Mouse (Mus musculus): ENCODE measurements at regions not wholly inside any gene's neighbourhood (a gene's known extent, or its start where the extent isn't known, plus 50 kb on each side); places are given as distances from the start of the nearest gene placed in this dataset.

GRCm38 (mm10) chr2:128272789-128273188, 147.0 kb downstream of the Bcl2l11 start:
- H3K4me3 ChIP-seq (replicated peaks; ENCODE audit: low read length): peak overlapping the region; percentile 20; the same call in 1 of the 2 replicates
- H3K9me3 ChIP-seq (ENCODE audit: low read length): no peaks in the 10 kb centered on the region
- peaks cover 64% of the 10 kb centered on the region for H3K4me1 ChIP-seq (replicated peaks; ENCODE audit: low read depth, low read length)
- H3K27me3 ChIP-seq (ENCODE audit: insufficient read depth, low read length): 0 out of 2 replicates have a peak, but pooled peaks cover 4% of the 10 kb centered on the region
- H3K36me3 ChIP-seq (ENCODE audit: insufficient read depth, low read length): no peaks in the 10 kb centered on the region
- peak; percentile 86 for TF ChIP-seq NANOG (IDR thresholded peaks at IDR 0.05; ENCODE audit: borderline replicate concordance, low read length)
- TF ChIP-seq POU5F1 (IDR thresholded peaks at IDR 0.05; ENCODE audit: borderline replicate concordance, low read length): no peak
- no peak for TF ChIP-seq CTCF (conservative IDR thresholded peaks at IDR 0.05; ENCODE audit: low read length)

- Histone ChIP-seq H3K36me3 (ENCODE audit: insufficient read depth, low read length) (no peaks in the 10 kb centered on the region), H3K4me1 (replicated peaks; ENCODE audit: low read depth, low read length) (peaks cover 64% of the 10 kb centered on the region), H3K9me3 (ENCODE audit: low read length) (no peaks in the 10 kb centered on the region), H3K4me3 (replicated peaks; ENCODE audit: low read length) (peak overlapping the region; percentile 13; the same call in 1 of the 2 replicates), H3K27me3 (ENCODE audit: insufficient read depth, low read length) (peaks cover 3% of the 10 kb centered on the region; the same call in 1 of the 2 replicates)
- no peak for TF ChIP-seq NANOG (IDR thresholded peaks at IDR 0.05; ENCODE audit: borderline replicate concordance, low read length)
- no peak for TF ChIP-seq CTCF (conservative IDR thresholded peaks at IDR 0.05; ENCODE audit: low read length)
- no peak for TF ChIP-seq POU5F1 (IDR thresholded peaks at IDR 0.05; ENCODE audit: borderline replicate concordance, low read length)
Observed at GRCm38 (mm10) chr2:128273292-128273691, 147.5 kb downstream of the Bcl2l11 start.

- Histone ChIP-seq H3K9me3 (ENCODE audit: low read length) (no peaks in the 10 kb centered on the region), H3K4me1 (replicated peaks; ENCODE audit: low read depth, low read length) (peaks cover 73% of the 10 kb centered on the region), H3K27me3 (ENCODE audit: insufficient read depth, low read length) (peaks cover 3% of the 10 kb centered on the region; the same call in 1 of the 2 replicates), H3K4me3 (replicated peaks; ENCODE audit: low read length) (no peak overlapping the region), H3K36me3 (ENCODE audit: insufficient read depth, low read length) (no peaks in the 10 kb centered on the region)
- TF ChIP-seq CTCF (conservative IDR thresholded peaks at IDR 0.05; ENCODE audit: low read length) (no peak), POU5F1 (IDR thresholded peaks at IDR 0.05; ENCODE audit: borderline replicate concordance, low read length) (no peak), NANOG (IDR thresholded peaks at IDR 0.05; ENCODE audit: borderline replicate concordance, low read length) (no peak)
Observed at GRCm38 (mm10) chr2:128276337-128276736, 150.5 kb downstream of the Bcl2l11 start.

- H3K9me3 ChIP-seq (ENCODE audit: low read length): no peaks in the 10 kb centered on the region
- H3K27me3 ChIP-seq (ENCODE audit: insufficient read depth, low read length): peaks cover 3% of the 10 kb centered on the region; the same call in 1 of the 2 replicates
- TF ChIP-seq CTCF (conservative IDR thresholded peaks at IDR 0.05; ENCODE audit: low read length): no peak
- no peak for TF ChIP-seq NANOG (IDR thresholded peaks at IDR 0.05; ENCODE audit: borderline replicate concordance, low read length)
- no peak for TF ChIP-seq POU5F1 (IDR thresholded peaks at IDR 0.05; ENCODE audit: borderline replicate concordance, low read length)
- no peaks in the 10 kb centered on the region for H3K36me3 ChIP-seq (ENCODE audit: insufficient read depth, low read length)
- no peak overlapping the region for H3K4me3 ChIP-seq (replicated peaks; ENCODE audit: low read length)
- H3K4me1 ChIP-seq (replicated peaks; ENCODE audit: low read depth, low read length): peaks cover 69% of the 10 kb centered on the region
Observed at GRCm38 (mm10) chr2:128277387-128278123, 151.7 kb downstream of the Bcl2l11 start.

GRCm38 (mm10) chr2:128278124-128278432, 152.2 kb downstream of the Bcl2l11 start:
- H3K36me3 ChIP-seq (ENCODE audit: insufficient read depth, low read length): no peaks in the 10 kb centered on the region
- no peaks in the 10 kb centered on the region for H3K9me3 ChIP-seq (ENCODE audit: low read length)
- H3K4me1 ChIP-seq (replicated peaks; ENCODE audit: low read depth, low read length): peaks cover 72% of the 10 kb centered on the region
- TF ChIP-seq CTCF (conservative IDR thresholded peaks at IDR 0.05; ENCODE audit: low read length): no peak
- no peak for TF ChIP-seq NANOG (IDR thresholded peaks at IDR 0.05; ENCODE audit: borderline replicate concordance, low read length)
- no peak for TF ChIP-seq POU5F1 (IDR thresholded peaks at IDR 0.05; ENCODE audit: borderline replicate concordance, low read length)
- peaks cover 3% of the 10 kb centered on the region; the same call in 1 of the 2 replicates for H3K27me3 ChIP-seq (ENCODE audit: insufficient read depth, low read length)
- H3K4me3 ChIP-seq (replicated peaks; ENCODE audit: low read length): no peak overlapping the region

- Histone ChIP-seq H3K4me1 (replicated peaks; ENCODE audit: low read depth, low read length) (peaks cover 70% of the 10 kb centered on the region), H3K9me3 (ENCODE audit: low read length) (no peaks in the 10 kb centered on the region), H3K36me3 (ENCODE audit: insufficient read depth, low read length) (no peaks in the 10 kb centered on the region), H3K4me3 (replicated peaks; ENCODE audit: low read length) (no peak overlapping the region), H3K27me3 (ENCODE audit: insufficient read depth, low read length) (peaks cover 3% of the 10 kb centered on the region; the same call in 1 of the 2 replicates)
- TF ChIP-seq POU5F1 (IDR thresholded peaks at IDR 0.05; ENCODE audit: borderline replicate concordance, low read length): no peak
- no peak for TF ChIP-seq CTCF (conservative IDR thresholded peaks at IDR 0.05; ENCODE audit: low read length)
- TF ChIP-seq NANOG (IDR thresholded peaks at IDR 0.05; ENCODE audit: borderline replicate concordance, low read length): peak; percentile 25; the same call in 1 of the 2 replicates
Observed at GRCm38 (mm10) chr2:128278608-128279081, 152.8 kb downstream of the Bcl2l11 start.

GRCm38 (mm10) chr2:128279127-128279710, 153.4 kb downstream of the Bcl2l11 start:
- H3K4me1 ChIP-seq (replicated peaks; ENCODE audit: low read depth, low read length): peaks cover 68% of the 10 kb centered on the region
- no peak for TF ChIP-seq NANOG (IDR thresholded peaks at IDR 0.05; ENCODE audit: borderline replicate concordance, low read length)
- H3K27me3 ChIP-seq (ENCODE audit: insufficient read depth, low read length): peaks cover 3% of the 10 kb centered on the region; the same call in 1 of the 2 replicates
- no peaks in the 10 kb centered on the region for H3K36me3 ChIP-seq (ENCODE audit: insufficient read depth, low read length)
- no peak overlapping the region for H3K4me3 ChIP-seq (replicated peaks; ENCODE audit: low read length)
- no peaks in the 10 kb centered on the region for H3K9me3 ChIP-seq (ENCODE audit: low read length)

- Histone ChIP-seq H3K27me3 (ENCODE audit: insufficient read depth, low read length) (peaks cover 6% of the 10 kb centered on the region), H3K36me3 (ENCODE audit: insufficient read depth, low read length) (no peaks in the 10 kb centered on the region), H3K4me1 (replicated peaks; ENCODE audit: low read depth, low read length) (peaks cover 62% of the 10 kb centered on the region), H3K4me3 (replicated peaks; ENCODE audit: low read length) (no peak overlapping the region), H3K9me3 (ENCODE audit: low read length) (no peaks in the 10 kb centered on the region)
- TF ChIP-seq POU5F1 (IDR thresholded peaks at IDR 0.05; ENCODE audit: borderline replicate concordance, low read length) (no peak), NANOG (IDR thresholded peaks at IDR 0.05; ENCODE audit: borderline replicate concordance, low read length) (no peak), CTCF (conservative IDR thresholded peaks at IDR 0.05; ENCODE audit: low read length) (no peak)
Observed at GRCm38 (mm10) chr2:128282591-128282990, 156.8 kb downstream of the Bcl2l11 start.

Data from E14TG2a.4 (cell line).